Mouse (Mus musculus) Patski (cell line): ENCODE results near the gene Ppp1r10. TPM values are rescaled to one million over a fixed set of nuclear protein-coding genes. Genes with fewer than 3 reads are reported as not detected.

Experiments
- ATAC-seq: fragments of 100-300 bp; one replicate; pipeline ENCODE4 v1.8.0; 2021
- CTCF ChIA-PET: fragments of 350-600 bp; sonication (Branson Sonifier 250); formaldehyde crosslinking; loops from one replicate; lab custom pipeline; 2022; ENCODE audit warnings: inconsistent platforms; lab: Charles Lee
- POLR2A ChIA-PET: fragments of 350-600 bp; sonication (Branson Sonifier 250); formaldehyde crosslinking; loops from one replicate; lab custom pipeline; 2022; ENCODE audit warnings: antibody characterized with exemption, inconsistent platforms; lab: Charles Lee
- DNase-seq: peaks from one replicate; pipeline ENCODE4 v3.0.0-alpha.2; 2011; ENCODE audit warnings: low read depth, low spot score
- H3K27me3 ChIP-seq: fragments of 371-371 bp; one replicate; pipeline ENCODE4 v1.5.1; 2021
- CTCF ChIP-seq: fragments of 100-300 bp; IDR thresholded peaks from one replicate; pipeline ENCODE4 v1.5.1; 2021
- in situ Hi-C: fragments of 300-500 bp; cut with MboI; formaldehyde crosslinking; loops from 3 replicates; pipeline ENCODE4 v1.11.1; 2018; ENCODE audit warnings: low pct_unique_long_range_greater_than_20kb, mixed read lengths
- polyA plus RNA-seq: library from polyadenylated mRNA; unstranded; gene quantifications from one replicate; pipeline ENCODE4 v1.2.3, GENCODE M21; 2021

The Ppp1r10 gene
- polyA plus RNA-seq, 1 experiment from 2014 or later, result 41.2 TPM

- TF ChIP-seq CTCF, result no peak
- POLR2A ChIA-PET, result no interaction called here
- no peak for DNase-seq
- in situ Hi-C loops, result loop anchor here (5.0 to 25.0 kb wide), 2 partner anchors 80 to 1805 kb away; partner anchors contain the start of genes Brd2, H2-DMa and Tubb5
- H3K27me3 ChIP-seq, result no peaks in the 10 kb centered on the region
- no peak for ATAC-seq
- CTCF ChIA-PET, result no interaction called here
These were observed 869 bp downstream of the Ppp1r10 start for GRCm38 (mm10) chr17:35917143-35917462.

- POLR2A ChIA-PET, result interaction anchor here (1.1 to 1.5 kb wide), 2 partner anchors 9 to 81 kb away, joined by 3 to 5 read pairs; no protein-coding TSS in a partner anchor
- DNase-seq, result no peak
- no peak for ATAC-seq
- TF ChIP-seq CTCF, result no peak
- in situ Hi-C loops, result loop anchor here (5.0 to 25.0 kb wide), 2 partner anchors 80 to 1805 kb away; partner anchors contain the start of genes Brd2, H2-DMa and Tubb5
- CTCF ChIA-PET, result interaction anchor here (2.3 to 2.6 kb wide), 2 partner anchors 10 to 76 kb away, joined by 5 to 11 read pairs; no protein-coding TSS in a partner anchor
- no peaks in the 10 kb centered on the region for H3K27me3 ChIP-seq
These were observed 1.4 kb downstream of the Ppp1r10 start for GRCm38 (mm10) chr17:35917463-35918251.

GRCm38 (mm10) chr17:35918276-35919059 is 2.2 kb downstream of the Ppp1r10 start:
- in situ Hi-C loops, result loop anchor here (5.0 to 25.0 kb wide), 2 partner anchors 81 to 1806 kb away; partner anchors contain the start of genes Brd2, H2-DMa and Tubb5
- no peak for DNase-seq

GRCm38 (mm10) chr17:35919060-35919715 is 3.0 kb downstream of the Ppp1r10 start:
- DNase-seq, result peak; percentile 82
- in situ Hi-C loops, result loop anchor here (5.0 to 25.0 kb wide), 2 partner anchors 82 to 1807 kb away; partner anchors contain the start of genes Brd2, H2-DMa and Tubb5
- peak; percentile 31 for ATAC-seq
- ChIA-PET POLR2A (interaction anchor here (0.5 to 1.5 kb wide), 11 partner anchors 12 to 343 kb away, joined by 3 to 5 read pairs (median 4); partner anchors contain the start of genes Flot1 and Ier3), CTCF (interaction anchor here (2.3 to 2.6 kb wide), 2 partner anchors 12 to 75 kb away, joined by 5 to 11 read pairs; no protein-coding TSS in a partner anchor)
- H3K27me3 ChIP-seq, result no peaks in the 10 kb centered on the region
- no peak for TF ChIP-seq CTCF

More at GRCm38 (mm10) chr17:35918276-35919059, 2.2 kb downstream of the Ppp1r10 start:
- no peaks in the 10 kb centered on the region for H3K27me3 ChIP-seq
- no peak for ATAC-seq
- ChIA-PET CTCF (interaction anchor here (2.3 to 2.6 kb wide), 2 partner anchors 11 to 75 kb away, joined by 5 to 11 read pairs; no protein-coding TSS in a partner anchor), POLR2A (interaction anchor here (0.5 to 1.5 kb wide), 9 partner anchors 10 to 342 kb away, joined by 3 to 5 read pairs (median 3); partner anchors contain the start of gene Flot1)
- no peak for TF ChIP-seq CTCF

GRCm38 (mm10) chr17:35919864-35920301 is 3.6 kb downstream of the Ppp1r10 start:
- ATAC-seq (no peak), DNase-seq (no peak)
- no peaks in the 10 kb centered on the region for H3K27me3 ChIP-seq
- no peak for TF ChIP-seq CTCF
- POLR2A ChIA-PET, result interaction anchor here (1.0 to 1.3 kb wide), 5 partner anchors 18 to 85 kb away, joined by 3 to 5 read pairs (median 4); no protein-coding TSS in a partner anchor
- in situ Hi-C loops, result loop anchor here (5.0 to 25.0 kb wide), 2 partner anchors 83 to 1808 kb away; partner anchors contain the start of genes Brd2, H2-DMa and Tubb5
- CTCF ChIA-PET, result interaction anchor here (2.3 to 2.6 kb wide), 2 partner anchors 13 to 74 kb away, joined by 5 to 11 read pairs; no protein-coding TSS in a partner anchor

GRCm38 (mm10) chr17:35920384-35920783 is 4.2 kb downstream of the Ppp1r10 start:
- no peak for TF ChIP-seq CTCF
- in situ Hi-C loops, result loop anchor here (25.0 kb wide), 1 partner anchor 1808 kb away; the partner anchor contains the start of genes Brd2 and H2-DMa
- no peak for ATAC-seq
- CTCF ChIA-PET, result interaction anchor here (2.6 kb wide), 1 partner anchor 73 kb away, joined by 11 read pairs; no protein-coding TSS in a partner anchor
- DNase-seq, result no peak
- POLR2A ChIA-PET, result no interaction called here
- no peaks in the 10 kb centered on the region for H3K27me3 ChIP-seq

GRCm38 (mm10) chr17:35920862-35921562 is 4.8 kb downstream of the Ppp1r10 start:
- no peak for ATAC-seq
- no peak for TF ChIP-seq CTCF
- DNase-seq, result no peak
- ChIA-PET CTCF (interaction anchor here (0.9 kb wide), 1 partner anchor 21 kb away, joined by 3 read pairs; no protein-coding TSS in a partner anchor), POLR2A (interaction anchor here (0.6 kb wide), 1 partner anchor 1009 kb away, joined by 4 read pairs; no protein-coding TSS in a partner anchor)
- H3K27me3 ChIP-seq, result no peaks in the 10 kb centered on the region
- in situ Hi-C loops, result loop anchor here (25.0 kb wide), 1 partner anchor 1809 kb away; the partner anchor contains the start of genes Brd2 and H2-DMa

GRCm38 (mm10) chr17:35921710-35922109 is 5.5 kb downstream of the Ppp1r10 start:
- ChIA-PET POLR2A (interaction anchor here (0.6 kb wide), 1 partner anchor 1008 kb away, joined by 4 read pairs; no protein-coding TSS in a partner anchor), CTCF (interaction anchor here (0.9 kb wide), 1 partner anchor 22 kb away, joined by 3 read pairs; no protein-coding TSS in a partner anchor)
- DNase-seq (no peak), ATAC-seq (no peak)
- TF ChIP-seq CTCF, result no peak
- in situ Hi-C loops, result loop anchor here (25.0 kb wide), 1 partner anchor 1809 kb away; the partner anchor contains the start of genes Brd2 and H2-DMa
- H3K27me3 ChIP-seq, result no peaks in the 10 kb centered on the region
